Mouse (Mus musculus) liver, embryonic 14.5 days (tissue): ENCODE results near the gene Slc30a5.

Experiments used
- CTCF ChIP-seq: IDR thresholded peaks from 2 replicates; pipeline ENCODE4 v1.5.1; 2016; ENCODE audit warnings: antibody characterized with exemption, low read depth, control low read depth
- EP300 ChIP-seq: IDR thresholded peaks from 2 replicates; pipeline ENCODE4 v1.6.1; 2016; ENCODE audit warnings: antibody characterized with exemption, low read depth

DNA sequence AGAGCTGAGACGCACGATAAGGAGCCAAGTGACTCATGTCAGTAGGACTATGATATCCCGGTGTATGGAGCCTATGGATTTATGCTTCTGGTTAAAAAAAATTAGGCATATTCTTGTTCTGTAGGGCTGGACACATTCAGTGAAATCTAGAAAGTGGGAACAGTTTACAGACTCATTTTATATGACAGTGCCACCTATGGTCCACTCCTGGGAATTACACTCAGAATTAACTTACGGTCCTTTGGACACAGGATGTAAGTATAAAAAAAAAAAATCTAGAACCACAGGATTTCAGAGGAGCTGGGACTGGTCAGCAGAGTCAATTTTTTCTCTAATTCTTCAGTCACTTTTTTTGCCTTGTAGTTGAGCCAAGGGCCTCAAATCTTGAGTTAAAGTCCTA lies 20.9 kb upstream of the Slc30a5 start:
- TF ChIP-seq CTCF (peak; percentile 56; the same call in 1 of the 2 replicates), EP300 (no peak)
